Mouse (Mus musculus) gonadal fat pad, adult 2 months (tissue): Measurements from ENCODE around the gene Gli3. TPM values are rescaled to one million over a fixed set of nuclear protein-coding genes. Genes with fewer than 3 reads are reported as not detected.
A peak's percentile ranks its signal among the peaks of the same experiment; 100 is the strongest.

ENCODE experiments used
- DNase-seq: peaks from one replicate; pipeline ENCODE4 v3.0.0-alpha.2; 2012; ENCODE audit warnings: low read depth
- polyA plus RNA-seq: library from polyadenylated mRNA; depleted of rRNA; stranded (reverse); fragments of >200 nt; gene quantifications from 2 replicates; pipeline ENCODE4 v1.2.3, GENCODE M21; 2012

The Gli3 gene
- polyA plus RNA-seq, 1 experiment = 1.7 TPM

DNA sequence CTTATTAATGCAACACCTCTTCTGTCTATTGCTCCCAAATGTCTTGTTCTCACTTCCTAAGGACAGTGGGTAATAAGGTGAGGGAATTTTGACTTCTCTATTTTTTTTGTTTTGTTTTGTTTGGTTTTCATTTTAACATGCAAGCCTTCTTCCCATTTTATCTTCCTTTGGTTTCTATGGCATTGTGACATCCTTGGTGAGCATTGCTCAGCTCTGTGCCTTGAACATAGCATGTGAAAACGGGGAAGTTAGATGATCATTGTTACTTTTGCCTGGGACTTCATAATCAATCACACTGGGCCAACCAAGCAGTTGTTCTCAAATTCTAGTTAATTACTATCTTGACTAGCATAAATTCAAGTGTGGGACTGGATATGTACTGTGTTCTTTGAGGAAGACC, 258.4 kb downstream of the Gli3 start:
- DNase-seq = no peak

DNA sequence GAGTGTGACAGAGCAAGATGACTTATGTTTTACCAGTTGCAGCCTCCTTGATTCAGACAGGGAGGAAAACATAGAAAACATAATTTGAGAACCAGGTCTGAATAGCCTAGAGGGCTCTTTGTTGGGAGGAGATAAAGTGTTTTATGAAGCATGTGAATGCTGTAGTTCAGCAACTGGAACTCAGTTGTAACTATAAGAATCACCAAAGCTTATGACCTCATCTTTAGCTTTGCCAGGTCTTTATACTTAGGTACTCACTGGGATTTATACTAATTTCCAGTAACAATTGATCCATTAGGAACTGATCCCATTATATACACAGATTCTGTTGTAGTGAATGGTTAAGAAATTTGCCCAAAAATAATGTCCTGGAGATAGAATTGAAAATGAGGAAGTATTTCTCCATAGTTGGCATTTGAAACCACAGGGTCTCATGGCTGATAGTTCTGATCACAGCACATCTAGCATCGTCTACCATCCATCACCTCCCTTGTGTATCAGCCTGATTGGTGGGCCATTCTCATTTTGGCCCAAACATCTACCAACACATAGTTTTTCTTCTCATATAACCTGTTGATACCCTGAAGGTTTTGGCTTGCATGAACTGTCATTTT, 259.8 kb downstream of the Gli3 start:
- no peak for DNase-seq

DNA sequence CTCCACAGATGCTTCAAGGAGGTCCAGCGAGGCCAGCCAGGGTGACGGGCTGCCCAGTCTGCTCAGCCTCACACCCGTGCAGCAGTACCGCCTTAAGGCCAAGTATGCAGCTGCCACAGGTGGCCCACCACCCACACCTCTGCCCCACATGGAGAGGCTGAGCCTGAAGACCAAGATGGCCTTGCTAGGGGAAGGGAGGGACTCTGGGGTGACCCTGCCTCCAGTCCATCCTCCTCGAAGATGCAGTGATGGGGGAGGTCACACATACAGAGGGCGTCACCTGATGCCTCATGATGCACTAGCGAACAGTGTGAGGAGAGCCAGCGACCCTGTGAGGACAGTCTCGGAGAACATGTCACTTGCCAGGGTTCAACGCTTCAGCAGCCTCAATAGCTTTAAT, 261.7 kb downstream of the Gli3 start:
- DNase-seq = no peak

DNA sequence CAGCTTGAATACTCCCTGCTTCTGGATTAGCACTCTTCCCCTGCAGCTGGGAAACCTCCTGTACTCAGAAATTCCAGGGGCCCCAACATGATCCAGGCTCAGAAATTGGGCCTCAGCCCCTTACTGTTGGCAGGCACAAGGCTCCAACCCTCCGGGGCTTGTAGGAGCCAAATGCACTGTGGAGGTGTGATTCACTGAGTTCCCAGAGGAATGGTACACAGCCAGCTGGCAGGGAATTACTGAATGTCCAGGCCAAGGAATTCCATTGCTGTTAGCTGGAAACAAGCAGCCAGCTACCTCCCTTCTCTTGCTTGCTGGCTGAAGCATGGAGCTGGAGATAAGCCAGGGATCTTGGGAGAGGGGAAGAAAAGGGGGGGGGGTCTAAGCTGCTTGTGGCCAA, 278.7 kb downstream of the Gli3 start:
- DNase-seq = peak; percentile 76

GRCm38 (mm10) chr13:15742308-15742707, 279.3 kb downstream of the Gli3 start:
- DNase-seq = no peak

GRCm38 (mm10) chr13:15742777-15743176, 279.7 kb downstream of the Gli3 start:
- no peak for DNase-seq

- DNase-seq = no peak
Measured at GRCm38 (mm10) chr13:15758835-15759632, 296.0 kb downstream of the Gli3 start.

DNA sequence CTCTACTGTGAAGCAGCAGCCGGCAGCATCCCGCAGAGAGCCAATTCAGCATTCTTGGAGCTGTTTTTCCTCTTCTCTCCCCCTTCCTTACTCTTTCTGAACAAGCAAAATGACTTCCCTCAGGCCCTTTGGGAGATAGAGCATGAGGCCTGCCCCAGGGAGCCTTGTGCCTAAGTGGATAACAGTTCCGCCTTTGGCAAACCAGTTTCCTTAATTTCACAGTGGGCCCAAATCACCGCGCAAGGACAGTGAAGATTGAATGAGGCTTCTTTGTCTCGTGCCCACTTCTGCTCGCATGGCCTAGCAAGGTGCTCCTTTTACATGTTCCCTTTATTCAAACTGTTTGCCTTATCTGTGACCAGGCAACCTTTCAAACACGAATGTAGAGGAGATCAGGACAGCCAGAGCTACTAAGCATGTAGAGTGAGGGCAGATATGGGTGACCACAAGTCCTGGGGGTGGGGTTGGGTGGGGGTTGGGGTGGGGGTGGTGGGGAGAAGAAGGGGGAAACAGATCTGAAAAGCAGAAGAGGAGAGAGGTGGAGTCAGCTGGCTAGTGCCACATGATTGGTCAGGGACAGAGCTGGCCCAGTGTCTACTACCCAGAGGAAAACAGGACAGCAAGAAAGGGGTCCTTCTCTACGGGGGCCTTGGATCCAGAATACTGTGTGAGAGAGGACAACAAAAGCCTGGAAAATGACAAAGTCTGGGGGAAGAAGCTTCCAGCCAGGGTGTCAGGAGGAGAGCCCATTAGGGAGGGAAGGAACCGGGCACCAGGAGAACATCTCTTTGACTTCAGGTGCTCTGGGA, 296.8 kb downstream of the Gli3 start:
- DNase-seq = no peak

- no peak for DNase-seq
Measured at GRCm38 (mm10) chr13:15762291-15762690, 299.3 kb downstream of the Gli3 start.

- no peak for DNase-seq
Measured at GRCm38 (mm10) chr13:15762901-15763417, 299.9 kb downstream of the Gli3 start.

DNA sequence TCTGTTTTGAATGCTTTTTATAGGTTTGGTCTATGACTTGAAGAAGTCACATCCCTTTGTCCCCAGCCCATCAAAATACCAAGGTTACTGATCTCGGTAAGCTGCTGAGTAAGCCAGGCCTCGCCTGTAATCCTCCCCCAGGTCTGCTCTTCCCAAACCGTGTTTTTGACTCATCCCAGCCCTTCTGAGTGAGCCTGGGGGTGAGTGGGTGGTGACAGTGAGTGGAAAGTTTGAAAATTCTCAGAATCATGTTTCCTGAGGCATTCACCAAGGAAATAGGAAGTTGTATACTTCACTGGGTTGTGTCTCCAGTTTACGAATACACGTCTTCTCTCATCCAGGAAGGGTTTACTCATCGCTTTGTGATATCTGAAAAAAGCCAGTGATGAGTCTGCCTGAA, 314.6 kb downstream of the Gli3 start:
- no peak for DNase-seq
